Mouse (Mus musculus) urinary bladder, postnatal 10 days (tissue): ENCODE results near the gene Rbms3.

Experiments
- DNase-seq: peaks from one replicate; pipeline ENCODE4 v3.0.0; 2022; ENCODE audit warnings: low spot score

Gene Rbms3

DNA sequence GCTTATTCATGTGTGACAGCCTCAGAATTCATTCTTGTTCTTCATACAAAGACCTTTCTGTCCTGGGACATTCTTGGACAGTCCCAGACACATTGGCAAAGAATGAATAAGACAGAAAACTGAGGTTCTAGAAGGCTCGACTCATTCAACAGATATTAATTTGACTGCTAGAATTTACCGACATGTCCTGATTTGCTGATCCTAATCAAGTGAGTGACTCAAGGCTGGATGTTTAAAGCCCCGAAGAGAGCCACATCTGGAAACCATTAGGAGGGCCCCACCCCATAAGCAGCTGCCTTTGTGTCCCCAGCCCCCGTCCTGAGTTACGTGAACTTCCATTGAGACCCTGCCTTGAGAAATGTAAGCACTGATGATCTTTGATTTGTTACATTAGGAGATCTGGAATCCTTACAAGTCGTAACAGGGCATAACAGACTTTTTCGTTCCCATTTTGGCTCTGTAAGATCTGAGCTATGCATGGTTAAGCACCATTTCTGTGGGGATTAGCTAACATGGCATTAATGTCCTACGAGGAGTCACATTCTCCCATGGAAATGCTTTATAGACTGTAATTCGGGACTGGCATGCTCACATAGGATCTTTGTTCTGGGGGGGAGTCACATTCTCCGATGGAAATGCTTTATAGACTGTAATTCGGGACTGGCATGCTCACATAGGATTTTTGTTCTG is 726.3 kb downstream of the Rbms3 start:
- DNase-seq = no peak

DNA sequence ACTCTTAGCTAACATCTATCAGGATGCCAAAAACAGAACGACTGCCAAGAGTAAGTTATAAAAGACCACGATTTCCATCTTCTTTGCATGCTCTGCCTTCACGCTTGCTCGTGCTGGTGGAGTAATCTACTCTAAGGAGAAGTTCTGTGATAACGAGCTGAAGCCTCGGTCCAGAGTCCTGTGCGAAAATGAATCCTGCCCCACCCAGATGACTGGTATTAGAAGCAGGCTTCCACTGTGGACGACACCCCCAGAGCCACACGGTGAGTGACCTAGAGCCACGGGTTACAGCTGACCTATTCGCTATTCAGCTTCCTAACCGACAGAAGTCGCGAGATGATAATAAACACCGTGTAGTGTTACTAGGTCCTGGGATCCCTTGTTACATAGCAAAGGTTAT is 730.3 kb downstream of the Rbms3 start:
- no peak for DNase-seq

DNA sequence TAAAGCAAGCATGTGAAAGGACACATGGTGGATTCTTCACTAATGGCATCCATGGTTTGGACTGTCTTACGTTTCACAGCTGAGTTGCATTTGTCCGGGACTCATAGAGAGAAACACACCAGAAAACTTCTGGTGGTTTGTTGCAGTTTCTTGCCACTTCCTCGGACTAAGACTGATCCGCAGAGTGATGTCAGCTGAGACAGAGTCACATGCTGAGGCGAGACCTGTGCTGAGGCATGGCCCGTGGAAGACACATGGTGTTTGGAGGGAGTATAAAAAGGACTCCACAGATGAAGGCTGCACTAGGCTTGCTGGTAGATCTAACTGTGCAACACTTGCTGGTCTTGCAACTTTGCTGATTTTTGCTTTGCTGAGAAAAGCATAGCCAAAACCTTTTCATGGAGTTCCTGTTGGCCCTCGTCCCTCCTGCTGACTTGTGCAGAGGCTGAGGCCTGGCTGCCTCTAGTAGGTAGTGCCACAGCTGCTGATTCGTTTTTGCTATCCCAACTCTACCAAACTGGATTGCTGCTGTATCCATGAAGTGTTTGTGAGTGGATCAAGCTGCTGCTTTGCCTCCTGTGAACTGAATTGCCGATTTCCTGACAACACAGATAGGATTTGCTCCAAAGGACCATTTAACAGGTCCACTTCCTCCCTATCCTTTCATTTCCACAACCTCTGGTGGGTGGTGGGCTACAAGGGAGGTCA is 742.6 kb downstream of the Rbms3 start:
- no peak for DNase-seq

DNA sequence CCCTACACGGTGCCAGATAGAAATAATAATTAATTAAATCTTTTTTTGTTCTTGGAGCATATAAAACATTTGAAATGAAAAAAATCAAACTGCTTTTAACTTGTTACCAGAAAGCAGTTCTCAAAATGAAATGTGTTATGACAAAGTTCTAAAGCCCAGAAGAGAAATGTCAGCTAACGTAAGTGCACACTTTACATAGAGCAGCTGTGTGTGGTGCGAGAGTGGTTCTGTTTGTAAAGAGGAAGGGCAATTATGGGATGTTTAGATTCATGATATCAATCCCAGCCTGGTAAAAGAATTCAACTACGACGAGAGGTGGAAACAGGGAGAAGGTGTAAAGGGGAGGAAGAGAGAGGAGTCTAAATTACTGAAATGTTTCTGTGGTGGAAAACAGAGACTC is 744.1 kb downstream of the Rbms3 start:
- DNase-seq = no peak

DNA sequence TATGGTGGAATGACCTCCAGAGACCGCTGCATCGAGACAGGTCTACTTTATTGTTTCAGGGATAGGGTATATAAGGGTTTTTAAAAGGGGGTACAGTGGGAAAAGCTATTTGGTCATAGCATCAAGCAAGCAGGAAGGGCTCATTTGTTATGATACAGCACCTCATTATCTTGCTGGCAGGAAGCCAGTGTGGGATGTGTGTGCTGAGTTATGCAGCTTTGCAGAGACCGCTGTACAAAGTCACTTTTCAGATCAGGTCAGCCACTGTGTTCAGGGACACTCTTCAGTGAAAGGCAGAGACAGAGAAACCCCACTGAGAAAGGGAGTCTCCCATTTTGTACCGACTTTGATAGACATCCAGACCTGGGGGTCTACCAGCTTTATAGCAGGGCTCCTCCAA is 749.2 kb downstream of the Rbms3 start:
- no peak for DNase-seq

DNA sequence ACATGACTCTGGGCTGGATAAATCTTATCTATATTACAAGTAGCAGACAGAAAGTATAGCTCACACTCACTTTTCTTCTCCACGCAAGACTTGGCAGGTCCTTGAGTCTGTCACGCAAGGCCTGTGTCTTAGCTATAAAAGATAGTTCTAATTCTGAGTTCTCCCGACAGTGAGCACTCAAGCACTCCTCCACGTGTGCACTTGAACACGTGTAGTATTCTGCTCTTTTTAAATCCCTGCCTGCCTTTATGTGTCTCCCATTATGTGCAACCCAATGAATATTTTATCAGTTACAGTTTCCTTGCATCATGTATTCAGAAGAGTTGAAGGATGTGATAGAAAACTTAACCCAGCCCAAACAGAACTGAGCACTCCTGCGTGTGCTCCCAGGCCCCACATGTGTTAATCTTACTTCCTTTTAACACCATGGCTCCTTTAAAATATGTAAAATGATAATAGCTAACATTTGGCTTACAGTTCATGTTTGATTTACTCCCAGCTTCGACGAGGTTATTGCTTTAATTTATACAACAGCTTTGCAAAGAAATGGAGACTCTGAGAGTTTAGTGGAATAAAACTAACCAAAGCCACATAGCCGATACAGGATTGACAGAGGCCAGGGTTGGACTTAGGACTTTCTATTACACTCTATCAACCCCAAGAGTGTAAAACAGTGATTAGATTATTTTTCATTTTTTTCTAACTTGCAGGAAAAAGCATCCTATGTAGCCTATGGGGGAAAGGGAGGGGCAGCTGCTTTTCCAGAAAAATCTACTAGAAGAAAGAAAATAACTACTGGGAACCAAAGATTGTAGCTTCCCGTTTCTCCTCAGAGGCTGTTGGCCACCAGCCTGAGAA is 749.9 kb downstream of the Rbms3 start:
- no peak for DNase-seq

DNA sequence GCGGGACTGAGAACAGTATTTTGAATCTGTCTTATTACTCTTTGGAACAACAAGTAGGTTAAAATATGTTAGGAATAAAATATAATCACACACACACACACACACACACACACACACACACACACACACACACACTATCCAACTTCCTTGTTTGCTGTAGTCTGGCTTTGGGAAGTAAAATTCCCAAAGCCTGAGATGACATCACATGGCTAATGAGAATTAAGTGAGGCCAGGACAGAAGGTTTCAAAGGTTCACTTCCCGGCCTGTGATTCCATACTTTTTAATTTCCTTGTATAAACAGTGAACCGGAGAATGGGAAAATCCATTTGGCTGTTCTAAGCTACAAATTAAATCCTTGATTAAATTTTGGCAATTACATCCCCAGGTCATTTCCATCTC is 752.9 kb downstream of the Rbms3 start:
- no peak for DNase-seq

DNA sequence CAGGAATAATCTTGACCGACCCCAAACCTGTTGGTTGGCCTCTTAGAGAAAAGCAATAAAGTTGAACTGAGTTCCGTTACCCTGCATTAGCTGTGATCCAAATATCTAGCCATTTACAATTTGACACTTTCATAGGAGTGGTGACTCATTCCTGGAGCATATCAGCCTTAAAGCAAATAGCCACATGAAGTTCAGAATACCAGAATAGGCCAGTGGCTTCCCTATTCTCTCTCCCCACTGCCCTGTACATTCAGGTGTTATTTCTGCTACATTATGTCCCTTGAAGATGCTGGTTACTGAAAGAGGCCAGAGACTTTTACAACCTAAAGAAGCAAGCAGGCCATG is 755.8 kb downstream of the Rbms3 start:
- DNase-seq = no peak

DNA sequence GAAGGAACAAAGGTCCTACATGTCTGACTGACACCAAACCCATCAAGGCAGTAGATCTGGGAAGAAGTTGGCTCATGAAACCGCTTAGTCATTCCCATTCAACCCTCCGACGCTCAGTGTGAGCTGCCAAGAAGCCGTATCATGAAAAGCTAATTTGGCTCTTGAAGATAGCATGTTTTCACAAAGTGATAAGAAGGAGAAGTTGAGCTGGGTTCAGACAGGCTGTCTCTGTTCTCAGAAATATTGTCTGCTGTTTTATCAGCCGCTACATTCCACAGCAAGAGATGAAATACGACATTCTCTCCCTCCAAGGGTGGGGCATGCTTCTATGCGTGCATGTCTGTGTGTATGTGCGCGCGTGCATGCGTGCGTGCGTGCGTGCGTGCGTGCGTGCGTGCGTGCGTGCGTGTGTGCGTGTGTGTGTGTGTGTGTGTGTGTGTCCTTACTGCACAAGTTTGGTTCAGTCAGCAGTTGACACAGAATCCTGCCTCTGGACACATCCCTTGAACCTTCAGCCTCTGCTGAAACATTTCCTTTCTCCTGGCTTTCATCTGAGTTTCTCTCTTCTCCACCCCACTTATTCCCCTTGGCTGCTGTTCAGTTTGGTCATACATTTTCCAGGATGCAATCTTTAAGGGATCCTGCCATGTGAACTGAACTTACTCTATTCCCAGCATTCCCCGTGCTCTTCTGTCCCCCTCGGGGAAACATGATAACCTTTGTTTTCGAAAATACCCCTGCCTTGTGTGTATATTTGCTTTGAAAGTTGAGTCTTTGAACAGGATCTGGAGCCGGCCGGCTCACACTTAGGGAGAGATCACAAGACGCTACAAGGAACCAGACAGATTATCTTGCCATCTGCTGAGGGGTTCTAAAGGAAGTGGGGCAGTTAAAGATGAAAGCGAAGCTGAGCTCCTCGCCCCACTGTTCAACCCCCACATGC is 756.4 kb downstream of the Rbms3 start:
- no peak for DNase-seq

DNA sequence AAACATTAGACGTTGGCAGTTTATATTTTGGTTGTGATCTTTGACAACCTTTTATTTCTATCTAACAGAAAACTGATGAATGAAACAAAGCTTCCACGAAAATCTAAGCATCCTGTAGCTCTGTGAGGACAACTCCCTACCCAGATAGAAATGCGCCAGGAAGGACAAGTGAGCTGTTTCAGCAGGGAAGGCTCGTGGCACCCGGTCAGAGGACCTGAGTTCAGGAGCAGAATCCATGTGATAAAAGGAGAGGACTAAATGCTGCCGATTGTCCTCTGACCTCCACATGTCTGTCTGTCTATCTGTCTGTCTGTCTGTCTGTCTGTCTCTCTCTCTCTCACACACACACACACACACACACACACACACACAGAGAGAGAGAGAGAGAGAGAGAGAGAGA is 757.4 kb downstream of the Rbms3 start:
- no peak for DNase-seq

DNA sequence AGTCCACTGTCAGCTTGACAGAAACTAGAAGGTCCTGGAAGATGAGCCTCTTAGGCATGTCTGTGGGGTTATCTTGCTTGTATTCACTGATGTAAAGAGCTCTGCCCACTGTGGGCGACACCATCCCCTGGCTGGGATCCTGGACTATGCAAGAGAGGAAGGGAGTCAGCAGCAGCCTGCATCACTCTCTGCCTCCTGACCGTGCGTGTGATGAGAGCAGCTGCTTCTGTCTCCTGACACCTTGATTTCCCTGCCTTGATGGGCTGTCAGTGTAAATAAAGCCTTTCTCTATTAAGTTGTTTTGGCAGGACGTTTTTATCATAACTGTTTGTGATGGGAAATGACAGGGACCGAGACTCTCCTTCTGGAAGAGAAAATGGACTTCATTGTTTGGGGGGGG is 758.1 kb downstream of the Rbms3 start:
- no peak for DNase-seq

DNA sequence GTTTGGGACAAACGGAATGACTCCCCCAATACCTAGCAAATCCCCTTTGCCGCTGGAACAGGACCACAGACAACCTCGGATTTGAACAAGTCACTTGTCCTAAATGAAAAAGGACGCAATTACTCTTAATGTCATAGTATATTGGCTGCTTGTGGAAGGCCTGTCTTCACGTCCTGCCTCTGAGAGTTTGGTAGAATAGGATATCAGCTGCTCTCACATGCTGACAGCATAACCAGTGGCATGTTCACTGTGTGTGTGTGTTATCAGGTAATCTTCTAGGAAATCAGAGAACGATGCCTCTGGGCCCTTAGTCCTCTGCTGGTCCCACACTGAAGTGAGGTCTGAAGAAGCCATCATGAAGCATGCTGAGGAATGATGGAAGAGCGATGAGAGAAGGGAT is 763.7 kb downstream of the Rbms3 start:
- no peak for DNase-seq

DNA sequence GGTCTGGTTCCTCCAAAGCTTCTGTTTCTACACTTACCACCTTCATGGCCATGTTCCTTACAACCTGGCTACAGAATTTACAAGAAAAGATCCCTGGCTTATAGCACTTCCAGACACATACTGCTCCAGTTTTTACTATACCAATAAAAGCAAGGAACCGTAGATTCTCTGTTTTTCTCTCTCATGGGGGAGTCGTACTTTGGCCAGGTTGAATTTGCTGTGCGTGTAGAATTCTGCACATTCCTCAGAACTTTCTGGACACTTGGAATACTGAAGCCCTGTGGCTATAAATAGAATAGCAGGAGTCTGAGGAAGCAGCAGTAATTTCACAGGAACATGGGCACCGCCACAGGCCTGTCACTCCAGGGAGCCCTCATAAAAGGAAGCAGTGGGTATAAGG is 766.1 kb downstream of the Rbms3 start:
- no peak for DNase-seq

DNA sequence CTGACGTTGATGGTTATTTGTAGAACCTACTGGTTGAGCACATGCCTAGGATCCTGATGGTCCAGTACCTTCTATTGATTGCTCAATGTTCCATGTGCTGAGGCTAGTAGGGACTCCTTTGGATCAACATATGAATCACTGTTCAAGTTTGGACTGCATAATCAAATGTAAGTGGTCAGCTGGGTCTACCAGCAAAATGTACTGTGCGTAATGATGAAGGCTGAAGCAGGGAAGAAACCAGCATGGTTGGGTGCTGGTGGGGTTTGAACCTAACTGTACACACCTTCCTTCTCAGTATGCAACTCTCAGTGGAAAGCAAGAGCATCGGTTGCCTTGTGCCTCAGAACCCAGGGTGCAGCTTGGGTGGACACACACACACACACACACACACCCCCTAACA is 767.4 kb downstream of the Rbms3 start:
- DNase-seq = no peak

DNA sequence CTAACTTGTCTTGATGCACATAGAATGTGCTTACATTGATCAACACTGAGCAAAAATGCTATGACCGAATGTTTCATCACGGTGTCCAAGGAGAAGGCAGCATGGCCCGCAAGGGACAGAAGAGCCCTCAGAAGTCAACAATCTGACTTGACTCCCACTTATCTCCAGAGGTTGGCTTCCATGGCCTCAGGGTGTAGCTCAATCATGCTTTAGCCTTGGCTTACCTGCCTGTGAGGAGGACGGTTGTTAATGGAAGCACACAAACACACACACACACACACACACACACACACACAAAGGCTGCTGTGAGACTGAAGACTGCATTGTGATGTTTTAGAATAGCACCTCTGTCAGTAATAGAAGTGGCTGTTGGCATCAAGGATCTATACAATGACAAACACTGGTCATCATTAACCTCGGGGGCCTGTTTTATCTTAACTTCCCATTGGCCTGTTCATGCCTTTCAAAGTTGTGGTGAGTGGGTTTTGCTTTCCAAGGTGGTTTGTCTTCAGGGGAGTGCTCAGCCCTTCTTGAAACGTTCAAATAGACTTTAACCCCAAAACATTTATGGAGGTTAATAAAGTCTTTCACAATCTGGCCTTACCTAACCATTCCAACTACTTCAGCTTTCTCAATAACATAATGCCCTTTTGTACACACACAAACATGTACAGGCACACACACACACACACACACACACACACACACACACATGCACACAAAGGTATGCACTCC is 771.7 kb downstream of the Rbms3 start:
- DNase-seq = no peak

DNA sequence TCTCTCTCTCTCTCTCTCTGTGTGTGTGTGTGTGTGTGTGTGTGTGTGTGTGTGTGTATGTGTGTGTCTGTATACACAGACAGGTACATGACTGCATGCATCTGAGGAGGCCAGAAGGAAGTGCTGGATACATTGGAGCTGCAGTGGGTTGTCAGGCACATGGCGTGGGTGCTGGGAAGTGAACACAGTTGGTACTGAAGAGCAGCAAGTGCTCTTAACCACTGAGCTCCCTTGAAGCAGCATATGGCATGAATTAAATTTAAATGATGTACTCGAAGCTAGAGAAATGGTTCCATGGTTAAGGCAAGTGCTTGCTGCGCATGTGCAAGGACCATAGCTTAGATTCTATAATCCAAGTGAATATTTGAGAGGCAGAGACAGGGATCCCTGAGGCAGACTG is 772.6 kb downstream of the Rbms3 start:
- DNase-seq = no peak

DNA sequence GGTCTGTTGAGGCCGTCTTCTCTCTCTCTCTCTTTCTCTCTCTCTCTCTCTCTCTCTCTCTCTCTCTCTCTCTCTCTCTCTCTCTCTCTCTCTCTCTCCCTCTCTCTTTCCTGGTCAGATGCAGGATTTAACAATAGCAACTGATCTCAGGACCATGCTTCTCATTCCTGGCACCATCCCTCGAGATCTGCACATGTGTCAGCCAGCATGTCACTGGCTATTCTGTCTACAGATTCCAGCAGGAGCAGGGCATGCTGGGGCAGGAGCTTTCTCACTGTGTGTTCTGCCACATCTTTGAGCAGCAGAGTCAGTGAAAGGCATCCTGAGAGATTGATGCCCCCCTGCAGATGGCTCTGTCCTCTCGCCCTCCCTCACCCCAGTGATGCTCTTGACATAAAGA is 774.0 kb downstream of the Rbms3 start:
- DNase-seq = no peak

DNA sequence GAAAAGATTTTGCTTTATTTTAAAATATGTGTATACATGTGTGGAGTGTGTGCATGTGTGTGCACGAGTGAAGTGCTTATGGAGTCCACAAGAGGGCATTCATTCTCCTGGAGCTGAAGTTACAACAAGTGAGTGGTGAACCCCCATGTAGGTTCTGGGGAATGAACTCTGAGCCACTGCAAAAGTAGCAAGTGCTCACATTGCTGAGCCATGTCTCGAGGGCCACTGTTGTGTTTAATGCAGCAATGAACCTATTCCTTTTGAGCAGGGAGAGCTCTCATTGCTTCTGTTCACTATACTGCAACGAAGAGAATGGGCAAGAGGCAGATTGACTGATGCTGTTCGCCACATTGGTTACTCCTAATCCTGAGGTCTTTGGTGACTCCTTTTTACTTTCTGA is 780.8 kb downstream of the Rbms3 start:
- DNase-seq = no peak

DNA sequence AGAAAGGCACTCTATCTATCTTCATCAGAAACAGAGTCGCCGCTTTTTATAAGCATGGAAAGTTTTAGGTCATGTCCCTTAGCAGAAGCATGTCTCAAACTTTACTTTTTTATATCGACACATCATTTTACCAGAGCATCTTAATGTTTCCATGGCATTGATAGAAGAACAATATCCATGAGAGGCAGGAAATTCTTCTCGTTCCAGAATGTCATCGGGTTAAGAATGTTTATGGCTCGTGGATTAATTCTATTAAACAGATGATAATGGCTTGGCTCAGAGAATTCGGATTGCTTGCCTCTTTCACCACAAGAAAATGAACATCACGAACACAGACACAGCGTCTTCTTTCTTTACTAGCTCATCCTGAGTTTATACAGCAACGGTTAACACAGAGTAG is 781.5 kb downstream of the Rbms3 start:
- DNase-seq = no peak

DNA sequence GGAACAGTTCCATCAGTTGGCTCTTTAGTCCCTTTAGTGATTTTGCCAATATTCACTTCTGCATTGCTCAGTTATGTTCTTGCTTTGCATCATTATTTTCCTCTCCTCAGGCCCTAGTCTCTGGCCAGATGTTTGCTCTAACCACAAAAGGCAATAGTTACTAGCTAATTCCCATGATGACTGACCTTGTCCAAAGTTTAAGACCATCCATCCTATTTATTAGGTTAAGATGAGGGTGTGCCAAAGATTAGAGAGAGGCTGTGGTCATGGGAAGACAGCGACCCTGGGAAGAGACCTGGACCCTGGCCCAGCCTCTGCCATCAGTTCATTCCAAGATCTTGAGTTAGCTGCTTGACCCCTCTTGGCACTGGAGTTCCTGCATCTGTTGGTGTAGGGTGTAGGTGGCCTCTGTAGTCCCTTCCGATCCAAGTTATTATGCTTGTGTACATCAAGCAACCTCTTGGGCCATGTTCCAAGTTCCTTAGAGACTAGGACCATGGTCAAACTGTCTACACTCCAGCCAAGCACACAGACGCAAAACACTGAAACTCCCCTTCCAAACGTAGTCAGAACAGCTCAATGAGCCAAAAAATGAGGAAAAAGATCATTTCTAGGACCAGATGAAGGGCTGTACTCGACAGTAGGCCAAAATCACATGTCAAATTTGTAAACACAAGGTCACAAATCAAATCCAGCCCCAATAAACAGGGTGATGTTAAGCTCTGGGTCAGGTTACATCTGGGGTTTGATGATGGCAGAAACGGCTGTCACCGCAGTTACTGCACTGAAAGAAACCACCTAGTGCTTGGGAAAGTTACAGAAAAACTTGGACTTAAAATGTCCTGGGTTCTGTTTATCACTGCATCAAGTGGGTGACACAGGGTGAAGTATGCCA is 782.2 kb downstream of the Rbms3 start:
- DNase-seq = peak; percentile 37
